In genomic region chr5:120631892-120632291, GRCm38 (mm10) we compare ENCODE assay signal across 25 mouse cellular contexts. TPM values are rescaled to one million over a fixed set of nuclear protein-coding genes. Genes with fewer than 3 reads are reported as not detected.
DNase-seq lines count a peak whose midpoint lies in the region; ATAC-seq and TF ChIP-seq lines count a peak whose summit lies in the region.
"Had no signal": no experiment of that assay in that cellular context is flagged by ENCODE, and none has a peak within 500 bp of the region (broad histone marks: within the 10 kb centered on the region; RNA-seq: fewer than 3 reads in every experiment).

No protein-coding gene starts in this region.

- H3K36me3 ChIP-seq in heart, embryonic 10.5 days: peaks cover 19% of the 10 kb centered on the region
- H3K36me3 ChIP-seq in liver, postnatal 0 days (replicated peaks; ENCODE audit: insufficient read depth, low read length): peaks cover 11% of the 10 kb centered on the region
- H3K36me3 ChIP-seq in liver, embryonic 12.5 days: peaks cover 13% of the 10 kb centered on the region
- peaks cover 27% of the 10 kb centered on the region for H3K36me3 ChIP-seq in E14TG2a.4 (ENCODE audit: insufficient read depth, low read length)

- H3K27me3 ChIP-seq in heart, embryonic 10.5 days (ENCODE audit: insufficient read depth, poor library complexity, severe bottlenecking): peaks cover 40% of the 10 kb centered on the region
- 0 out of 2 replicates have a peak, but pooled peaks cover 5% of the 10 kb centered on the region for H3K27me3 ChIP-seq in liver, postnatal 0 days (ENCODE audit: insufficient read depth, low read length)
- peaks cover 51% of the 10 kb centered on the region for H3K27me3 ChIP-seq in liver, embryonic 12.5 days (replicated peaks)
- peaks cover 23% of the 10 kb centered on the region for H3K27me3 ChIP-seq in E14TG2a.4 (ENCODE audit: insufficient read depth, low read length)
- H3K27me3 ChIP-seq: CH12.LX, Patski had no signal

- no peak for DNase-seq in heart, embryonic 10.5 days (ENCODE audit: low spot score)
- no peak for DNase-seq in heart, postnatal 36 days
- DNase-seq in liver, postnatal 0 days: no peak
- DNase-seq in brain, embryonic 14.5 days (ENCODE audit: low read depth): no peak
- DNase-seq in retina, embryonic 14.5 days (ENCODE audit: low spot score): no peak
- DNase-seq in kidney, adult 8-10 months: no peak
- DNase-seq: adrenal gland, postnatal 25 days; cerebellum, postnatal 10 days; gastrocnemius, postnatal 14 days; kidney, postnatal 14 days; liver, embryonic 13.5 days had no signal

- no peak for ATAC-seq in liver, postnatal 0 days
- no peak for ATAC-seq in liver, embryonic 12.5 days
- ATAC-seq: intestine, embryonic 15.5 days; Patski had no signal

- WGBS in heart, embryonic 10.5 days: 78% methylated on average over 5 of the region's 5 CpGs
- 90% methylated on average over 5 of the region's 5 CpGs for WGBS in liver, postnatal 0 days (ENCODE audit: insufficient replicate concordance)
- WGBS in liver, embryonic 12.5 days (ENCODE audit: insufficient replicate concordance): 73% methylated on average over 5 of the region's 5 CpGs

- H3K27ac ChIP-seq in heart, embryonic 10.5 days: no peak overlapping the region
- no peak overlapping the region for H3K27ac ChIP-seq in liver, postnatal 0 days (ENCODE audit: low read depth)
- H3K27ac ChIP-seq in liver, embryonic 12.5 days: no peak overlapping the region
- H3K27ac ChIP-seq: embryonic facial prominence, embryonic 15.5 days; forebrain, embryonic 10.5 days; hindbrain, embryonic 12.5 days; intestine, embryonic 15.5 days; liver, embryonic 13.5 days; macrophage; neural tube, embryonic 15.5 days had no signal

- no peak overlapping the region for H3K4me2 ChIP-seq in liver, postnatal 0 days (ENCODE audit: low read depth, low read length)
- no peak overlapping the region for H3K4me2 ChIP-seq in liver, embryonic 12.5 days

- intact Hi-C loops in heart, postnatal 36 days (cut with DNase I): no loop called here

- no peak for TF ChIP-seq POLR2A in brain, embryonic 14.5 days (IDR thresholded peaks at IDR 0.05; ENCODE audit: borderline replicate concordance, extremely low read depth, insufficient read depth, insufficient read length, poor library complexity, severe bottlenecking)

- H3K9ac ChIP-seq in liver, postnatal 0 days (replicated peaks): no peak overlapping the region
- no peak overlapping the region for H3K9ac ChIP-seq in liver, embryonic 12.5 days
- H3K9ac ChIP-seq: embryonic facial prominence, embryonic 15.5 days; hindbrain, embryonic 12.5 days; intestine, embryonic 15.5 days; liver, embryonic 13.5 days; neural tube, embryonic 15.5 days had no signal

- peak; percentile 27 for TF ChIP-seq CTCF in liver, postnatal 0 days (IDR thresholded peaks at IDR 0.05; ENCODE audit: low read depth)
- peak; percentile 62 for TF ChIP-seq CTCF in E14TG2a.4 (conservative IDR thresholded peaks at IDR 0.05; ENCODE audit: low read length)
- TF ChIP-seq CTCF in brain, embryonic 14.5 days (IDR thresholded peaks at IDR 0.05; ENCODE audit: borderline replicate concordance, extremely low read depth, insufficient read depth, insufficient read length): peak; percentile 32; the same call in 1 of the 2 replicates

- H3K9me3 ChIP-seq in heart, embryonic 10.5 days: no peaks in the 10 kb centered on the region
- H3K9me3 ChIP-seq in liver, postnatal 0 days (ENCODE audit: low read length): peaks cover 3% of the 10 kb centered on the region; the same call in 1 of the 2 replicates
- H3K9me3 ChIP-seq in liver, embryonic 12.5 days (replicated peaks): peaks cover 10% of the 10 kb centered on the region; the same call in 1 of the 2 replicates
- H3K9me3 ChIP-seq in E14TG2a.4 (ENCODE audit: low read length): peaks cover 13% of the 10 kb centered on the region
- H3K9me3 ChIP-seq: embryonic facial prominence, embryonic 15.5 days; intestine, embryonic 15.5 days; neural tube, embryonic 15.5 days had no signal

- TF ChIP-seq EP300 in liver, postnatal 0 days (IDR thresholded peaks at IDR 0.05; ENCODE audit: low read depth): no peak

- 0 out of 2 replicates have a peak overlapping the region, but pooled peaks have one; percentile 54 for H3K4me3 ChIP-seq in heart, embryonic 10.5 days
- H3K4me3 ChIP-seq in liver, postnatal 0 days (ENCODE audit: low read depth, low read length): no peak overlapping the region
- no peak overlapping the region for H3K4me3 ChIP-seq in liver, embryonic 12.5 days
- H3K4me3 ChIP-seq in E14TG2a.4 (replicated peaks; ENCODE audit: low read length): no peak overlapping the region
- H3K4me3 ChIP-seq: embryonic facial prominence, embryonic 15.5 days; intestine, embryonic 15.5 days; liver, embryonic 13.5 days had no signal

- H3K4me1 ChIP-seq in heart, embryonic 10.5 days: peaks cover 35% of the 10 kb centered on the region
- no peaks in the 10 kb centered on the region for H3K4me1 ChIP-seq in liver, postnatal 0 days (ENCODE audit: insufficient read depth)
- H3K4me1 ChIP-seq in liver, embryonic 12.5 days: peaks cover 9% of the 10 kb centered on the region; the same call in 1 of the 2 replicates
- H3K4me1 ChIP-seq in E14TG2a.4 (replicated peaks; ENCODE audit: low read depth, low read length): peaks cover 52% of the 10 kb centered on the region

RNA-seq across cellular contexts. Expression of gene Cfap73, which starts 2.1 kb away (rescaled TPM):
- 0.39 TPM in 1 of 2 replicates, not detected in the other for polyA plus RNA-seq in heart, embryonic 10.5 days (2016; fragmentation: Nextera tagmentation; extraction: Ambion mirVana)
- not detected for total RNA-seq in heart, postnatal 36 days (2021)
- not detected in 2 replicates for polyA plus RNA-seq in liver, postnatal 0 days (2015; fragmentation: Nextera tagmentation; extraction: Ambion mirVana)
- not detected in 2 replicates for polyA plus RNA-seq in liver, embryonic 12.5 days (2016; fragmentation: Nextera tagmentation; extraction: Ambion mirVana)
- polyA plus RNA-seq in brain, embryonic 14.5 days (2012; rRNA removed): 0.18 and 0.30 TPM in 2 replicates
- total RNA-seq: CH12.LX; gastrocnemius, postnatal 14 days; heart, adult 8-10 months had no signal
- polyA plus RNA-seq: forebrain, embryonic 10.5 days; heart, postnatal 0 days; intestine, embryonic 15.5 days; liver, embryonic 13.5 days; macrophage; midbrain, embryonic 11.5 days; stomach, embryonic 14.5 days had no signal

RNA-seq across cellular contexts. Expression of gene Rasal1, which starts 16.7 kb away (rescaled TPM):
- 0.16 and 0.60 TPM in 2 replicates for polyA plus RNA-seq in heart, embryonic 10.5 days (2016; fragmentation: Nextera tagmentation; extraction: Ambion mirVana)
- total RNA-seq in heart, postnatal 36 days (2021): not detected
- polyA plus RNA-seq in liver, postnatal 0 days (2015; fragmentation: Nextera tagmentation; extraction: Ambion mirVana): 0.20 and 0.36 TPM in 2 replicates
- 0.19 and 0.20 TPM in 2 replicates for polyA plus RNA-seq in liver, embryonic 12.5 days (2016; fragmentation: Nextera tagmentation; extraction: Ambion mirVana)
- polyA plus RNA-seq in brain, embryonic 14.5 days (2012; rRNA removed): 1.00 and 2.8 TPM in 2 replicates
- total RNA-seq: gastrocnemius, postnatal 14 days had no signal
- polyA plus RNA-seq: heart, postnatal 0 days; macrophage; midbrain, embryonic 11.5 days had no signal

RNA-seq across cellular contexts. Expression of gene Ddx54, which starts 19.4 kb away (rescaled TPM):
- 47.1 and 49.4 TPM in 2 replicates for polyA plus RNA-seq in heart, embryonic 10.5 days (2016; fragmentation: Nextera tagmentation; extraction: Ambion mirVana)
- 10 to 100 TPM; 22.2 to 24.3 TPM for total RNA-seq in heart, postnatal 36 days (2021)
- 14.0 and 15.1 TPM in 2 replicates for polyA plus RNA-seq in liver, postnatal 0 days (2015; fragmentation: Nextera tagmentation; extraction: Ambion mirVana)
- 35.0 and 36.3 TPM in 2 replicates for polyA plus RNA-seq in liver, embryonic 12.5 days (2016; fragmentation: Nextera tagmentation; extraction: Ambion mirVana)
- polyA plus RNA-seq in brain, embryonic 14.5 days (2012; rRNA removed): 42.7 and 49.7 TPM in 2 replicates

RNA-seq across cellular contexts. Expression of gene Rita1, which starts 19.5 kb away (rescaled TPM):
- polyA plus RNA-seq in heart, embryonic 10.5 days (2016; fragmentation: Nextera tagmentation; extraction: Ambion mirVana): 11.0 and 11.2 TPM in 2 replicates
- total RNA-seq in heart, postnatal 36 days (2021): 10 to 100 TPM; 15.0 to 17.1 TPM
- 3.1 and 3.4 TPM in 2 replicates for polyA plus RNA-seq in liver, postnatal 0 days (2015; fragmentation: Nextera tagmentation; extraction: Ambion mirVana)
- polyA plus RNA-seq in liver, embryonic 12.5 days (2016; fragmentation: Nextera tagmentation; extraction: Ambion mirVana): 7.3 and 8.4 TPM in 2 replicates
- polyA plus RNA-seq in brain, embryonic 14.5 days (2012; rRNA removed): 32.8 and 38.1 TPM in 2 replicates

RNA-seq across cellular contexts. Expression of gene Iqcd, which starts 43.1 kb away (rescaled TPM):
- 0.15 and 0.24 TPM in 2 replicates for polyA plus RNA-seq in heart, embryonic 10.5 days (2016; fragmentation: Nextera tagmentation; extraction: Ambion mirVana)
- total RNA-seq in heart, postnatal 36 days (2021): not detected
- 0.75 and 0.84 TPM in 2 replicates for polyA plus RNA-seq in liver, postnatal 0 days (2015; fragmentation: Nextera tagmentation; extraction: Ambion mirVana)
- polyA plus RNA-seq in liver, embryonic 12.5 days (2016; fragmentation: Nextera tagmentation; extraction: Ambion mirVana): 2.0 and 2.1 TPM in 2 replicates
- polyA plus RNA-seq in brain, embryonic 14.5 days (2012; rRNA removed): 2.3 and 3.5 TPM in 2 replicates
